In the genomic region with DNA sequence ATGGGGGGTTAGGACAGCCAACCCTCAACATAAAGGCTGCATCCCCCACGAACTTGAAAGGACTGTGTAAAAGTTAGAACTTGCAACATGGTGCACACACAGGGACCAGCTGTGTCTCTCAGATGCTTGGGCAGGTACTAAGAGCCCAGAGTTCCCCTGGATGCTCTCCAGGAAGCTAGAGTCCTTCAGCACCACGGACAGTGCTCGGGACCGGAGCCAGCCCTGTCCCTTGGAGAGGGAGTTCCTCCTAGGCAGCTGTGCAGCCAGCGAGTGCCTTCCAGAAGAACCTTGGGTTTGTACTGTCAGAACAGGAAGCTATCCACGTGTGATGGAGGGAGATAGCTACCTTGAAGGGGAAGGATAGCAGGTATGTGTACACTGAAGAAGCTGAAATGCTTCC, we compare ENCODE assay signal across 8 mouse cellular contexts.
DNase-seq lines count a peak whose midpoint lies in the region; ATAC-seq and TF ChIP-seq lines count a peak whose summit lies in the region.
"Had no signal": no experiment of that assay in that cellular context is flagged by ENCODE, and none has a peak within 500 bp of the region (broad histone marks: within the 10 kb centered on the region; RNA-seq: fewer than 3 reads in every experiment).

No protein-coding gene starts in this region.

- H3K27ac ChIP-seq in ES-E14 (ENCODE audit: insufficient read depth, low read depth, low read length, poor library complexity, severe bottlenecking), result no peak overlapping the region
- H3K27ac ChIP-seq in neural tube, embryonic 11.5 days (ENCODE audit: low read depth, low read length), result no peak overlapping the region
- H3K27ac ChIP-seq: embryonic facial prominence, embryonic 12.5 days had no signal

- H3K9ac ChIP-seq in ES-E14 (ENCODE audit: insufficient read depth, low read depth, low read length, poor library complexity, severe bottlenecking), result no peak overlapping the region
- no peak overlapping the region for H3K9ac ChIP-seq in neural tube, embryonic 11.5 days (ENCODE audit: low read length)
- H3K9ac ChIP-seq: embryonic facial prominence, embryonic 12.5 days had no signal

- ATAC-seq in granulocyte monocyte progenitor cell, adult 5-6 weeks (replicated peaks; ENCODE audit: poor library complexity, severe bottlenecking), result peak; percentile 76
- ATAC-seq in neural tube, embryonic 11.5 days (ENCODE audit: insufficient read depth, low FRiP score, low TSS enrichment), result no peak

- in situ Hi-C loops in ES-E14 (cut with MboI; ENCODE audit: low sequenced_read_pairs in 2 of 2, unreplicated experiment in 2 of 2), result no loop called here

- no peak overlapping the region for H3K4me3 ChIP-seq in ES-E14 (ENCODE audit: insufficient read depth in 1 of 2, low read depth in 1 of 2, low read length in 2 of 2, poor library complexity in 1 of 2, severe bottlenecking in 1 of 2)
- H3K4me3 ChIP-seq in neural tube, embryonic 11.5 days (ENCODE audit: low read depth, low read length), result no peak overlapping the region
- H3K4me3 ChIP-seq: embryonic facial prominence, embryonic 12.5 days had no signal

- no peak overlapping the region for H3K4me2 ChIP-seq in neural tube, embryonic 11.5 days (ENCODE audit: low read depth)
- H3K4me2 ChIP-seq: embryonic facial prominence, embryonic 12.5 days had no signal

- DNase-seq in ES-E14 (ENCODE audit: low read depth, low spot score) (peak; percentile 49), ZHBTc4 (ENCODE audit: low read depth, low spot score) (peak; percentile 67)
- peak; percentile 51 to 85 for DNase-seq in kidney, postnatal 36 days
- DNase-seq in neural tube, embryonic 11.5 days (ENCODE audit: low spot score), result peak; percentile 61
- DNase-seq in spleen, postnatal 14 days (ENCODE audit: low spot score in 2 of 2), result no peak
- DNase-seq in layer of hippocampus, adult 9-11 months, result no peak

- no peaks in the 10 kb centered on the region for H3K36me3 ChIP-seq in ES-E14 (ENCODE audit: control insufficient read depth, insufficient read depth, low read length, poor library complexity, severe bottlenecking)
- H3K36me3 ChIP-seq in neural tube, embryonic 11.5 days (ENCODE audit: control insufficient read depth, insufficient read depth, low read length), result no peaks in the 10 kb centered on the region
- H3K36me3 ChIP-seq: embryonic facial prominence, embryonic 12.5 days had no signal

- H3K4me1 ChIP-seq in ES-E14 (ENCODE audit: control insufficient read depth in 2 of 2, insufficient read depth in 2 of 2, low read length in 2 of 2, poor library complexity in 1 of 2), result no peaks in the 10 kb centered on the region
- no peaks in the 10 kb centered on the region for H3K4me1 ChIP-seq in neural tube, embryonic 11.5 days (ENCODE audit: control insufficient read depth, insufficient read depth, low read length)
- H3K4me1 ChIP-seq: embryonic facial prominence, embryonic 12.5 days had no signal

- no peaks in the 10 kb centered on the region for H3K27me3 ChIP-seq in neural tube, embryonic 11.5 days (ENCODE audit: control insufficient read depth, insufficient read depth, low read length)
- H3K27me3 ChIP-seq: embryonic facial prominence, embryonic 12.5 days had no signal

- no peaks in the 10 kb centered on the region for H3K9me3 ChIP-seq in ES-E14 (ENCODE audit: control insufficient read depth, insufficient read depth, low read depth, low read length)
- no peaks in the 10 kb centered on the region for H3K9me3 ChIP-seq in neural tube, embryonic 11.5 days (ENCODE audit: control insufficient read depth, low read length)
- H3K9me3 ChIP-seq: embryonic facial prominence, embryonic 12.5 days had no signal

- WGBS in neural tube, embryonic 11.5 days, result 15% methylated on average over 6 of the region's 6 CpGs

TF ChIP-seq in ES-E14, 5 proteins besides CTCF, POLR2A, EP300 and RAD21:
- TF ChIP-seq ZNF384 (IDR thresholded peaks at IDR 0.05; ENCODE audit: low read depth, low read length) (no peak), HCFC1 (IDR thresholded peaks at IDR 0.05; ENCODE audit: borderline replicate concordance, insufficient read depth, low read length) (no peak), ZC3H11A (IDR thresholded peaks at IDR 0.05; ENCODE audit: borderline replicate concordance, low read depth, low read length) (no peak), MAFK (IDR thresholded peaks at IDR 0.05; ENCODE audit: insufficient read depth, low read depth, low read length) (no peak), CHD2 (IDR thresholded peaks at IDR 0.05; ENCODE audit: low read depth, low read length) (no peak)
TF ChIP-seq in ES-E14: peak in this region for 0.

Comparison
In these comparisons a context has a peak if more than half of its experiments do, and no peak if none do; other contexts are left out.
1. DNase-seq: peak in ES-E14 (single experiment), ZHBTc4 (single experiment), kidney, postnatal 36 days (2 of 2) and neural tube, embryonic 11.5 days (single experiment); none in spleen, postnatal 14 days (0 of 2) and layer of hippocampus, adult 9-11 months (single experiment).